Mouse (Mus musculus) T-helper 2 cell (primary cell): ENCODE results near the gene Lingo3.

Source experiments
- in situ Hi-C: fragments of 300-600 bp; cut with MboI, MseI; formaldehyde crosslinking; loops from one replicate; pipeline ENCODE4 v1.15.1; 2025; ENCODE audit warnings: high pct_unique_total_duplicates

Gene Lingo3

DNA sequence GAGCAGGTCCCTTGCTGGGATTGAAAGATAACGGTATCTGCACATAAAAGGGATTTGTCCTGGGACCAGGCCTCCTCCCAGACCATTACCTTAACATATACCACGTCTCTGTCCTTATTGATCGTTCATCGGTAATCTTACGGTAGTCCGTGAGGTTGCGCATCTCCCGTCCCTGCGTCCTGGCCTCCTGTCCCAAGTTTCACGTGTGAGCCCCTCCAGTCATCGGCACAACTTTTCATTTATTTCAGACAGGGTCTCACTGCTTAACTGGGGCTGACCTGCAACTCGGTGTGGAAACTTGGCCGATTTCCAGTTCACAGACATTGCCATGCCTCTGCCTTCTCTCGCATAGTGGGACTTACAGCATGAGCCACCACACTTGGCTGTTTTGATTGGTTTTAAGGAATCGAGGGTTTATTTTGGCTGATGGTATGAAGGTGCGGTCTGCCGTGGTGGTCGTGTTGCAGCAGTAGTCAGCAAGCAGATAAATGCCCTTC lies 44.7 kb downstream of the Lingo3 start:
- in situ Hi-C loops = loop anchor here (5.0 kb wide), 1 partner anchor 52 kb away; no protein-coding TSS in a partner anchor

DNA sequence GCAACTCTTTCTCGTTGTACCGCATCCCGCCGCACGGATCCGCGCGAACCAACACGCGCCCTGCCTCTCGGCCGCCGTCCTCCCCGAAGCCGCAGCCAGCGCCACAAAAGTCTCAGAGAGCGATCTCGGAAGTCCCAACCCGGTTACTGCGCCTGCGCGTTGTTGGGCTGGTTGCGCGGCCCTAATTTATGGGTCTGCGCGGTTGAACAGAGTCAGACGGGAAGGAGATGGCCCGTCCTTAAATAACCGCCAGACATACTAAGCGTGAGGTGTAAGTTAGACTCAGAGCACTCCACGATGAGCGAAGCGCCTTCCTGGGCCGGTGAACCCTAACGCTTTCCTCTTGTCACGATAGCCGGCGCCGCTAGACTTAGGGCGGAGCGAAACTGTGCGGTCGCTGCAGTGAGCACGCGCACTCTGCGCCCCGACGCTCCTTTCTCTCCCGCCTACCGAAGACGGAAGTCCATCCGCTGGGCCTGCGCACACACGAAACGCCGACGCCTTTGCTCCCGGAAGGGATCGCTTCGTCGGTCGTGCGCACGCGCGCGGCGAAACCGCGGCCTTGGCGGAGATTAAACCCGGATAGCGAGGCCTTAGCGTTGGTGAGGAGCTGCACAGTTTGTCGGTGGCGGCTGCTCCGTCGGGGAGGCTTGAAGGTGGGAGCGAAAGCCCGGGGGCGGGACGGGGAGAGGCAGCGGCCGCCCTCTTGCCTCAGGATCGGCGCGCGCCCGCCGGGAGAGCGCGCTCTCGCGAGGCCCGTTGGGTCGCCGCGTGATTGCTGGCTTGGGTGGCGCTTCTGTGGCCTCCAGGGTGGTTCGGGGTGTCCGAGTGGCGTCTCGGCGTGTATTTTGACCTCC lies 45.5 kb downstream of the Lingo3 start, which contains the start of the genes Sf3a2 and Plekhj1:
TSS of gene Sf3a2 (plus strand) at position 49 of the 857 bp plus-strand sequence.
TSS of gene Plekhj1 (minus strand) at position 477 of the 857 bp plus-strand sequence.
- in situ Hi-C loops = loop anchor here (5.0 kb wide), 1 partner anchor 51 kb away; no protein-coding TSS in a partner anchor

DNA sequence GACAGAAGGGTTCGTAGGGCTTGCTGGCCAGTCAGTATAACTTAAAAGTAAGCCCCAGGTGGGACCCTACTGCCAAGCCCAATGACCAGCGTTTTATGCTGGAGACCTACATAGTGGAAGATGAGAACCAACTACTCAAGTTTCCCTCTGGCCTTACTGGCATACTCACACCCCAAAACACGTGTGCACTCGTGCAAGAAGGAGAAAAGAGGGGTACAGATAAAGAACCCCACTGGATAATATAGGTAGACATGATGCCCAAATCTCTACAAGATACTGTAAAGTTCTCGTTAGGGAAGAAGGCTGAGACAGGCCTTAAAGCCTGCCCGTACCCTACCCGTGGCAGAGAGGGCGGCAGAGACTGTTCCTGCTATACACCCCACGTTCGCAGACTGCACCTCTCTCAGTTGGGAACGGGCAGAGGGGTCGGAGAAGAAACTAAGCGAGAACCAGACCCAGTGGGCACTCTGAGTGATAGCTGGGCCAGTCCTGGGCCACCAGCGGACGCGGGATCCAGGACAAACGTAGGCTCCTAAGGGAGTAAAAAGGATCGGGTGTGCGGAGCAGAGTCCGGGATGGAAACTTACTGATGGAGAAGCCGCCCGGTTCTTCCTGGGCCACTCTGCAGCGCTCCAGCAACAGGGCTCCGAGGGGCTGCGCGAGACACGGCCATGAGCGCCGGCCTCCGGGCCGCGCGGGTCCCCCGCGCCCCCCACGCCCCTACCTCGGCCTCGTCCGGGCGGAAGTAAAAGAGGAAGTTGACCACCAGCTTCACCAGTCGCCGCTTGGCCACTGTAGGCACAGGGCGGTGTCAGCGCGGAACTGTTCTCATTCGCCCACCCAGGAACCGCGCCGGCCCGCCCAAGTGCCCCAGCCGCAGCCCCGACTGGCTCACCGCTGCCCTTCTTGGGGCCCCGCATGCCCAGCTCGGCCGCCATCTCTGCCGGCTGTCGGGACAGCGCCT lies 46.4 kb downstream of the Lingo3 start:
- in situ Hi-C loops = loop anchor here (5.0 kb wide), 1 partner anchor 50 kb away; no protein-coding TSS in a partner anchor

DNA sequence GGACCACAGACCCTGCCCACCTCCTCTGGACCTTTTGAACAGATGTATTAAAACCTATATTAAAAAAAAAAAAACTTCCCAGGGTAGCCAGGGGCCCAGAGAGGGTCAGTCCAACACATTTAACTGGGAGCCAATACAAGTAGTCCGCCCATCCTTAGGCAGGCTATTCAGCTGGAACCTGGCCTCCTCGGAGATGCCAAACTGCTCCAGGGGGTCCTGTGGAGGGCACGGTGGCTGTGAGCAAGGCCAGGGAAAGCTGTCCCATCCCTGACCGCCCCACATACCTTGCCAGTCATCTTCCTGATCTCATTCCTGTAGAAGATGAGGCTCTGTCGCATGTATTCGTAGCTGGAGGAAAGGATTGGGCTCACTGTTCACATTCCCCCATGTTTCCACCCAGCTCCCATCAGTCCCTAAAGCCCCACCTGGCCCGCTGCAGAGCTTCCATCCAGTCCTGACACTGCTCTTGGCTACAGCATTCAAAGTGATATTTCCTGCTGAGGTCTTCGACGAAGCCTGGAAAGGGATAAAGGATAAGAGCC lies 47.5 kb downstream of the Lingo3 start:
- in situ Hi-C loops = loop anchor here (5.0 kb wide), 1 partner anchor 49 kb away; no protein-coding TSS in a partner anchor

DNA sequence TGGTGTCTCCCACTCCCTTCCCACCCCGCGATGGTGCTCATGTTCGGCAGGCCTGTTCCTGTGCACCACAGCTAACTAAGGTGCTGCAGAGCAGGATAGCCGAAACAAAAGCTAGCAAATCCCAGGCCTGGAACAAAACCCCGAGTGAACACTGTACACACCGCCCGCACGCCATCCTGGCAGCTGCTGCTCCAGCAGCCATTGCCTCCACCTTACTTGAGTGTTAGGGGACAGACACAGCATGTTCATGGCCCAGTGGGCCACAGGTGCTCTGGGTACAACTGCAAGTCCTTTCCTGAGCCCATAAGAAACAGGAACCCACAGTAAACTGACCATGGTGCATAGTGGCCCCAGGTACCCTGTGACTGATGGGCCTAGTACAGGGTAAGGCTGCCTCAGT lies 49.1 kb downstream of the Lingo3 start:
- in situ Hi-C loops = loop anchor here (5.0 kb wide), 1 partner anchor 47 kb away; no protein-coding TSS in a partner anchor

DNA sequence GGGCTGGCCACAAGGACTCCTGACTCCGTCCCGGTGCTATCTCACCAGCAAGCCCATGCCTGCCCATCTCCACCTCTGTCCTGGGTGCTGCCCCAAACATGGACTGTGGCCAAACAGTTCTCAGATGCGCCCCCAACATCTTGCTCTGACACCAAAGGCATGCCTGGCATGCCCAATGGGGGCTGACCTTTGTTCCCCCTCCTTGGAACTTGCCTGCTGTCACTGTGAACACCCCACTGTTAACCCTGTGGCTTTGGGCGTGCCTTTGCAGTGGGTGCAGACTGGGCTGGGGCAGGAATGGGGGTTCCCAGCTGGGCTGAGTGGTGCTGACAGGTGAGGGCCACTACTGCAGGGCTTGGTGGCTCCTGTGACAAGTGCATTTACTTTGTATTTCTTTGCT lies 50.0 kb downstream of the Lingo3 start:
- in situ Hi-C loops = no loop called here

DNA sequence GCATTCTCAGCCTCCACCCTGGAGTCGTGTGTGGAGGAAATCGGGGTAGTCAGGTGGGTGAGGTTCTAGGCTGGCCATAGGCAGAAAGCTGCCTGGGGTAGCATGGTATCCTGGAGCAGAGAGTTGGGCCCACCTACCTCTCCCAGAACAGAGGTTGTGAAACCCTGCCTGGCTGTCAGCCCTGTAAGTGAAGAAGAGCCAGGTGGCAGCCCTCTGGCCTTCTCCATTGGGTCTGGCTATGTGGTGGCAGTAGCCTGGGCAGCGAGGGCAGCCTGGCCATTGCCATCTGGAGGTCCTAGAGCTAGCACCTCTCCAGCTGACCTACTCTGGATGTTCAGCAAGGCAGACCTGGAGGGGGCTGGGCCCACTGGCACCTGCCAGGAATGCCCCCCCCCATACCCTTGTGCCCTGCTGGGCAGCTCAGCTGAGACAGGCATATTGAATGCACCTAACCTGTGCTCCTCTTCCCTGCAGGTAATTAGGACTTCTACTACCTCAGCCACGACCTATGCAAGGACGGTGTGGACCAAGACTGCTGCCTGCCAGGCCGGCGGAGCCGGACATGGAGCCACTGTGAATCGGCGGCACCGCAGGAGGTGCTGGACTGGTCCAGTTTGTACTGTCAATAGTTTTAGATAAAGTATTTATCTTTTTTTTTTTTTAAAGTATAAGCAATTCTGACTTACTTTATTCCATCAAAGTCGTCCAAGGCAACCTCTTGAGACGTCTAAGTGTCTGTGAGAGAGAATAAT lies 50.6 kb downstream of the Lingo3 start:
- in situ Hi-C loops = no loop called here

DNA sequence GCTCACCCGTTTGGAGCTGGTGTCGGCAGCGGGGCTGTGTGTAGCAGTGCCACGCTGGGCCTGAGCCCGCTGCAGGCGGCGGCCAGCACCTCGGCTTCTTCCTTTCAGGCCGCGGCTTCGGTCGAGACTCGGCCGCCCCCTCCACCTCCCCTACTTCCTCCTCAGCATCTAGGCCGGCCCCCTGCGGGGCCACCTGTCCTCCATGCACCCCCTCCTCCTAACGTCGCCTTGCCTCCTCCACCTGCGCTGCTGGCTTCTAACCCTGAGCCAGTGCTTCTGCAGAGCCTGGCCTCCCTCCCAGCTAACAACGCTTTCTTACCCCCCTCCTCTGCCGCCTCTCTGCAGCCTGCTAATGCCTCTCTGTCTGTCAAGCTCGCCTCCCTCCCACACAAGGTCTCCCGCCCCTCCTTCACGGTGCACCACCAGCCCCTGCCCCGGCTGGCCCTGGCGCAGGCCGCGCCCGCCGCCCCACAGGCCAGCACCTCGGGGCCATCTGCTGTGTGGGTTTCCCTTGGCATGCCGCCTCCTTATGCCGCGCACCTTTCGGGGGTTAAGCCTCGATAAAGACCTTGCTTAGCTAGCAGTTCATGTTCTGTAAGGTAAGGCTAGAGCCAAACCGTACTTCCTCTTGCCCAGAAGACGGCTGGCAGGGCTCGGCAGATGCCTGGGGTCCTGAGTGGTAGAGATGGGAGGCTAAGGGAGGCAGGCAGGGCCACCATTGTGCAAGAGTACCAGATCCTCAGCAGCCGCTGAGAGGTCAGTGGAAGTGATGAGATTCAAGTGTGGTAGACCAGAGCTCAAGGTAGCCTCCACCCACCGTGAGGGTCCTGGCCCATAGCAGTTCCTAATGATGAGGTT lies 51.4 kb downstream of the Lingo3 start:
- in situ Hi-C loops = no loop called here

DNA sequence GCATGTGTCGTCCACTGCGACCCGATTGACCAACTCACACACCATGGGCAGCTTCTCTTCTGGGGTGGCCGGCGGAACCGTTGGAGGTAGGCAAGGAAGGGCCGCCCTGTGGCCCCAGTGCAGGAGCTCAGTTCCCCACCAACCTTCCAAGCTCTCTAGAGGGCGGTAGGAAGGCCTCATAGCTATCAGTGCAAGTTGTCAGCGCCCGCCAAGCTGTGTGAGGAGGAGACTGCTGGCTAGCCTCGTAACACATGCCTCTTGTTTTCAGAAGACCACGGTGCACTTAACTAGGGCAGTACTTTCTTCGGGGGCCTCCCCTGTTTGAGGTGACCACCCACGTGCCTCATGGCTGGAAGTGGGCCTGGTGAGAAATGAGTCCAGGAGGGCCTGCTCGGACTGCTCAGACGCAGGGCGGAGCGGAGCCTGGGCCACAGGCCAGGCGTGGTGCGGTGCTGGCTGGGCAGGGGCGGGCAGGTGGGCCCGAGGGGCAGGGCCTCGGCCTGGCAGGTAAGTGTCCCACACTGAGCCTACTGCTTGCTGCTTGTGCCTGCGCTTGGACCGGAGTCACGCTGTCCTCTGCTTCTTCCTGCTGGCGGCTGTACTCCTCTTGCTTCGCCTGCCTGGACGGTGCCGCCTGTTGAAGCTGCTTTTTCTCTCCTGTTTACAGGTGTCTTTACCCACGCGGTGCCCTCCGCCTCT lies 52.2 kb downstream of the Lingo3 start:
- in situ Hi-C loops = no loop called here

DNA sequence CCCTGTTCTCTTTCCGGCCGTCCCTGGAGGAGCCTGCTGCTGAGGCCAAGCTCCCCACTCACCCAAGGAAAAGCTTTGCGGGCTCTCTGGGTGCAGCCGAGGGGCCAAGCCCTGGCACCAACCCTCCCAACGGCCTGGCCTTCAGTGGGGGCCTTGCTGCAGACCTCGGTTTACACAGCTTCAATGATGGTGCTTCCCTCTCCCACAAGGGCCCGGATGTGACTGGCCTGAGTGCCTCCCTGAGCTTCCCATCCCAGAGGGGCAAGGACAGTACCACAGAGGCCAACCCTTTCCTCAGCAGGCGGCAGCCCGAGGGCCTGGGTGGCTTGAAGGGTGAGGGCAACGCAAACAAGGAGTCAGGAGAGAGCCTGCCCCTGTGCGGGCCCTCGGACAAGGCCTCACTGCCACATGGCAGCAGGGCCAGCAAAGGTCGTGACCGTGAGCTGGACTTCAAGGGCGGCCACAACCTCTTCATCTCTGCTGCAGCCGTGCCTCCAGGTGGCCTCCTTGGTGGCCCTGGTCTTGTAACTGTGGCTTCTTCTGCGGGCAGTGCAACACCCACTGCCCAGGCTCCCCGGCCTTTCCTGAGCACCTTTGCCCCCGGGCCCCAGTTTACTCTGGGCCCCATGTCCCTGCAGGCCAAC lies 53.0 kb downstream of the Lingo3 start:
- in situ Hi-C loops = no loop called here

DNA sequence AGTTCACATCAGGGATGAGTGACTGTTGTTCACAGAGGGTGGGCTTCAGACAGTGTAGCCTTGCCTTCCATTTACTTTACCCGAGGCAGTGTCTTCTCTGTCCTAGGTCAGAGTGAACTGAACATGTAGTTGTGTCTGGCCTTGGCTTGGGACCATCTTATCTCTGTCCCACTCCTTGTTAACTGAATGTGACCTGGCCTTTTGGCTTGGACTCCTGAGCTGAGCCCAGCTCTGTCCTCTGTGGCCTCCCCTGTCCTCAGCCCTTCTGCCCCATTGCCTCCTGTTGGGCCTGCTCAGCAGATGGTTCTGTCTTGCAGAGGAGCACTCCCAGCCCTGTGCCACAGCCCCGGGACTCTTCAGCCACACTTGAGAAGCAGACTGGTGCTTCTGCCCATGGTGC lies 56.3 kb downstream of the Lingo3 start:
- in situ Hi-C loops = no loop called here

DNA sequence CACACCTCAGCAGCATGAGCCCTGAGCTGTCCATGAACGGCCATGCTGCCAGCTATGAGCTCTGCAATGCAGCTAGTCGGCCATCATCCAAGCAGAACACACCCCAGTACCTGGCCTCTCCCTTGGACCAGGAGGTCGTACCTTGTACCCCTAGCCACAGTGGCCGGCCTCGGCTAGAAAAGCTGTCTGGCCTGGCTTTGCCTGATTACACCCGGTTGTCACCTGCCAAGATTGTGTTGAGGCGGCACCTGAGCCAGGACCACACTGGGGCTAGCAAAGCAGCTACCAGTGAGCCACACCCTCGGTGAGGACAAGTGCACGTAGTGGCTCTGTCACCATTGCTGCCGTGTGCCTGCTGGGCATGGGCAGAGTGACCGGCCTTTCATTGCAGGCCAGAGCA lies 57.9 kb downstream of the Lingo3 start:
- in situ Hi-C loops = no loop called here

DNA sequence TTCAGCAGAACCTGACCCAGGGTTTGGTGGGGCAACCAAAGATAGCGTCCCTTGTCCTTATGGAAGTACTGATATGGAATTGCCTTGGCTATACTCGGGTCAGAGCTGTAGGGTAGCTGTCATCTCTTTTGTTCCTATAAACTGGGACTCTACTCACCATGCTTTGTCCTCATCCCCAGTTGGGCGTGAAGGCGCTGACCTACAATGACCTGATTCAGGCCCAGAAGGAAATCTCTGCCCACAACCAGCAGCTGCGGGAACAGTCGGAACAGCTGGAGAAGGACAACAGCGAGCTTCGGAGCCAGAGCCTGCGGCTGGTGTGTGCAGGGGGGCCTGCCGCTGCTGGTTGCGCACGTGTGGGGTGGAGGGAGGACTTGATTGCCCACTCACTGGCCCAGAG lies 59.0 kb downstream of the Lingo3 start:
- in situ Hi-C loops = no loop called here

DNA sequence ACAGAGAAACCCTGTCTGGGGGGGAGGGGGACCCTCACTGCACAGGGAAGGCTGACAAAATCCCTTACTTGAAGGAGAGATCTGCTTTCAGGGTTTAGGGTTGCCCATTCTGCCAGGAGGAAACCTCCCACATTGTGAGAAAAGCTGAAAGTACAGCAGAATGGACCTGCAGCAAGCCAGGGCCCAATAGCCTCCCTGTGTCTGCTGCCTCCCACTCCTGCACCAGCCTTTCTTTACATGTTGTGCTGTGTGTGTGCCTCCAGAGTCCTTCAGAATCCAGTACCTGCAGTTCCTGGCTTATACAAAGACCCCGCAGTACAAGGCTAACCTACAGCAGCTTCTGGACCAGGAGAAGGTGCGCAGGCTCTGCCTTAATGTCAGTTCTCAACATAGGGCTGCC lies 59.5 kb downstream of the Lingo3 start:
- in situ Hi-C loops = no loop called here
